Mouse (Mus musculus) myocyte (in vitro differentiated cells): Measurements from ENCODE around the gene Amhr2.

Experiments used
- CEBPB ChIP-seq: IDR thresholded peaks from 2 replicates; pipeline ENCODE4 v1.6.1; 2011; ENCODE audit warnings: mild to moderate bottlenecking, moderate library complexity; ENCODE audit not compliant: poor library complexity, insufficient read depth, severe bottlenecking
- E2F4 ChIP-seq: IDR thresholded peaks from one replicate; pipeline ENCODE4 v1.6.1; 2011; ENCODE audit warnings: mild to moderate bottlenecking, control low read depth, moderate library complexity; ENCODE audit not compliant: insufficient read depth
- MAX ChIP-seq: IDR thresholded peaks from one replicate; pipeline ENCODE4 v1.6.1; 2011; ENCODE audit warnings: low read depth, mild to moderate bottlenecking, control low read depth
- POLR2A ChIP-seq: IDR thresholded peaks from one replicate; pipeline ENCODE4 v1.6.1; 2011; ENCODE audit warnings: low read depth, mild to moderate bottlenecking, control low read depth, moderate library complexity; ENCODE audit not compliant: insufficient read length
- POLR2AphosphoS2 ChIP-seq: IDR thresholded peaks from one replicate; pipeline ENCODE4 v1.6.1; 2011; ENCODE audit warnings: low read depth, control low read depth; ENCODE audit not compliant: insufficient read length
- REST ChIP-seq: IDR thresholded peaks from one replicate; pipeline ENCODE4 v1.6.1; 2011; ENCODE audit warnings: mild to moderate bottlenecking, control low read depth, moderate library complexity; ENCODE audit not compliant: insufficient read depth, insufficient read length
- SRF ChIP-seq: IDR thresholded peaks from one replicate; pipeline ENCODE4 v1.6.1; 2011; ENCODE audit warnings: low read depth; ENCODE audit not compliant: control insufficient read depth, insufficient read length
- TCF3 ChIP-seq: IDR thresholded peaks from one replicate; pipeline ENCODE4 v1.6.1; 2011; ENCODE audit warnings: low read depth, control low read depth; ENCODE audit not compliant: insufficient read length
- USF1 ChIP-seq: IDR thresholded peaks from one replicate; pipeline ENCODE4 v1.6.1; 2011; ENCODE audit warnings: low read depth, mild to moderate bottlenecking, control low read depth, moderate library complexity

DNA sequence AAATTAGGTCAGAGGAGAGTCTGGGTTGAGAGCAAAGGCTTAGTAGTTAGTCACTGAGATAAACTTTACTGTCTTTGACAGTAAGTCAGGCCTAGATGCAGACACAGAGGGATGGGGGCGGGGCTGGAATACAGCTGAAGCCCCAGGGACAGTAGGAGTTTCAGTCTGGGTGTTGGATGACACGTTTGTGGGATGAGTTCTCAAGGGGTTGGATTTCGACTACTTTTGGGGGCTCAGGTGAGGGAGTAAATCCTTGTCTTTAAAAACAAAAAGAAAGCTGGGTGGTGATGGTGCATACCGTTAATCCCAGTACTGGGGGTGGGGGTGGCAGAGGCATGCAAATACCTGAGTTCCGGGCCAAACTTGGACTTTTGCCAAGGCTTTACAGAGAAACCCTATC is 46.5 kb upstream of the Amhr2 start:
- TF ChIP-seq POLR2A (no peak), CEBPB (no peak), POLR2AphosphoS2 (no peak), USF1 (no peak), MAX (no peak), TCF3 (no peak), REST (no peak), E2F4 (no peak), SRF (no peak)
